ENCODE assay signal across 10 mouse cellular contexts in the genomic region with DNA sequence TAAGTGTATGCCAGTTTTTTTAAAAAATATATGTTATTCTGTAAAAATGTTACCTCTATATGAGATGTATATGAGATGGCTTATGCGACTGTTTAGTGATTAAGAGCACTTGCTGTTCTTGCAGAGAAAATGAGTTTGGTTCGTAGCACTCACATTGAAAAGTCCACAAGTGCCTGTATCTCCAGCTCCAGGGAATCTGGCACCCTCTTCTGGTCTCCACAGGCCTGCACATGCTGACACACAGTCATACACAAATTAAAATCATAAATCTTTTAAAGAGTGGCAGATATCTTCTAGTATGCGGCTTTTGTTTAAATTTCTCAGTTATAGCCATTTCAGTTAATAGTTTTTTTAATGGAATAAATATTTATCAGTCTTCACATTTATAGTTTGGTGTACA. TPM values are rescaled to one million over a fixed set of nuclear protein-coding genes. Genes with fewer than 3 reads are reported as not detected.
DNase-seq lines count a peak whose midpoint lies in the region; ATAC-seq lines count a peak whose summit lies in the region.
"Had no signal": no experiment of that assay in that cellular context is flagged by ENCODE, and none has a peak within 500 bp of the region (broad histone marks: within the 10 kb centered on the region; RNA-seq: fewer than 3 reads in every experiment).

No protein-coding gene starts in this region.

- H3K4me3 ChIP-seq in forebrain, embryonic 14.5 days (ENCODE audit: low read depth, low read length): no peak overlapping the region
- no peak overlapping the region for H3K4me3 ChIP-seq in forebrain, embryonic 15.5 days
- no peak overlapping the region for H3K4me3 ChIP-seq in hindbrain, embryonic 11.5 days (ENCODE audit: low read depth, low read length)
- H3K4me3 ChIP-seq: myocyte had no signal

- no peak overlapping the region for H3K27ac ChIP-seq in forebrain, embryonic 14.5 days (ENCODE audit: low read depth, low read length)
- H3K27ac ChIP-seq in forebrain, embryonic 15.5 days (replicated peaks): no peak overlapping the region
- H3K27ac ChIP-seq in hindbrain, embryonic 11.5 days (ENCODE audit: low read depth, low read length): no peak overlapping the region

- WGBS in forebrain, embryonic 14.5 days: 92% methylated on average over 3 of the region's 3 CpGs
- WGBS in forebrain, embryonic 15.5 days: 82% methylated on average over 3 of the region's 3 CpGs
- 85% methylated on average over 3 of the region's 3 CpGs for WGBS in hindbrain, embryonic 11.5 days

- no peak overlapping the region for H3K4me2 ChIP-seq in forebrain, embryonic 14.5 days (ENCODE audit: low read length)
- H3K4me2 ChIP-seq in forebrain, embryonic 15.5 days (replicated peaks): no peak overlapping the region
- H3K4me2 ChIP-seq in hindbrain, embryonic 11.5 days (replicated peaks; ENCODE audit: low read depth, low read length): no peak overlapping the region

- no peaks in the 10 kb centered on the region for H3K4me1 ChIP-seq in forebrain, embryonic 14.5 days (ENCODE audit: control insufficient read depth, insufficient read depth, low read length)
- H3K4me1 ChIP-seq in forebrain, embryonic 15.5 days: no peaks in the 10 kb centered on the region
- H3K4me1 ChIP-seq in hindbrain, embryonic 11.5 days (replicated peaks; ENCODE audit: control insufficient read depth, insufficient read depth, low read length): no peaks in the 10 kb centered on the region

- no peaks in the 10 kb centered on the region for H3K27me3 ChIP-seq in forebrain, embryonic 14.5 days (replicated peaks; ENCODE audit: control insufficient read depth, insufficient read depth, low read length)
- no peaks in the 10 kb centered on the region for H3K27me3 ChIP-seq in forebrain, embryonic 15.5 days
- no peaks in the 10 kb centered on the region for H3K27me3 ChIP-seq in hindbrain, embryonic 11.5 days (ENCODE audit: control insufficient read depth, insufficient read depth, low read length)

- peak; percentile 5 for DNase-seq in forebrain, embryonic 14.5 days (ENCODE audit: low spot score)
- peak; percentile 14 for DNase-seq in kidney, postnatal 10 days
- DNase-seq in kidney, adult 8-10 months: no peak
- peak; percentile 22 for DNase-seq in A20 (ENCODE audit: low read depth, low spot score)
- DNase-seq in layer of hippocampus, adult 11-12 months (ENCODE audit: low spot score): no peak
- DNase-seq in hindbrain, embryonic 11.5 days (ENCODE audit: low spot score): no peak
- DNase-seq: heart, postnatal 36 days had no signal

- no peaks in the 10 kb centered on the region for H3K36me3 ChIP-seq in forebrain, embryonic 14.5 days (ENCODE audit: control insufficient read depth, insufficient read depth, low read length)
- no peaks in the 10 kb centered on the region for H3K36me3 ChIP-seq in forebrain, embryonic 15.5 days
- no peaks in the 10 kb centered on the region for H3K36me3 ChIP-seq in hindbrain, embryonic 11.5 days (ENCODE audit: control insufficient read depth, insufficient read depth, low read length)

- no peak for ATAC-seq in forebrain, embryonic 14.5 days
- ATAC-seq in forebrain, embryonic 15.5 days (replicated peaks): no peak
- peak; percentile 50; the same call in 1 of the 2 replicates for ATAC-seq in common myeloid progenitor, adult 5-6 weeks (replicated peaks; ENCODE audit: low read depth, poor library complexity, severe bottlenecking)
- ATAC-seq in hindbrain, embryonic 11.5 days (ENCODE audit: low FRiP score): no peak

- H3K9me3 ChIP-seq in forebrain, embryonic 14.5 days (replicated peaks; ENCODE audit: control insufficient read depth, low read length): no peaks in the 10 kb centered on the region
- no peaks in the 10 kb centered on the region for H3K9me3 ChIP-seq in forebrain, embryonic 15.5 days
- H3K9me3 ChIP-seq in hindbrain, embryonic 11.5 days (ENCODE audit: control insufficient read depth, low read length): no peaks in the 10 kb centered on the region

- no peak overlapping the region for H3K9ac ChIP-seq in forebrain, embryonic 14.5 days (ENCODE audit: low read length)
- H3K9ac ChIP-seq in forebrain, embryonic 15.5 days (replicated peaks): no peak overlapping the region
- H3K9ac ChIP-seq in hindbrain, embryonic 11.5 days (ENCODE audit: low read depth, low read length): no peak overlapping the region

RNA-seq across cellular contexts. Expression of a gene that starts 40.9 kb away (rescaled TPM):
- 128 and 146 TPM in 2 replicates for polyA plus RNA-seq in forebrain, embryonic 14.5 days (2014; fragmentation: Nextera tagmentation; extraction: Ambion mirVana)
- polyA plus RNA-seq in forebrain, embryonic 15.5 days (2015; fragmentation: Nextera tagmentation; extraction: Ambion mirVana): 121 and 126 TPM in 2 replicates
- total RNA-seq in common myeloid progenitor, adult 5-6 weeks (2017): 60.1 and 77.8 TPM in 2 replicates
- 103 and 112 TPM in 2 replicates for polyA plus RNA-seq in hindbrain, embryonic 11.5 days (2014; fragmentation: Nextera tagmentation; extraction: Ambion mirVana)

Comparison
In these comparisons a context has a peak if more than half of its experiments do, and no peak if none do; other contexts are left out.
1. DNase-seq: peak in forebrain, embryonic 14.5 days (single experiment), kidney, postnatal 10 days (single experiment) and A20 (single experiment); none in kidney, adult 8-10 months (0 of 2), layer of hippocampus, adult 11-12 months (single experiment) and hindbrain, embryonic 11.5 days (single experiment).